Mouse (Mus musculus): Measurements from ENCODE around the gene Gipc2.

- no peak for TF ChIP-seq CTCF (IDR thresholded peaks at IDR 0.05; ENCODE audit: low read depth, low read length)
- no peak for TF ChIP-seq POLR2AphosphoS5 (IDR thresholded peaks at IDR 0.05; ENCODE audit: insufficient replicate concordance, low read depth, low read length)
- TF ChIP-seq GATA1 (IDR thresholded peaks at IDR 0.05; ENCODE audit: borderline replicate concordance, low read length), result no peak
- no peak for TF ChIP-seq GATA2 (IDR thresholded peaks at IDR 0.05; ENCODE audit: borderline replicate concordance, low read depth, low read length)
- TF ChIP-seq TAL1 (conservative IDR thresholded peaks at IDR 0.05; ENCODE audit: low read depth, low read length), result no peak
These were observed 5.2 kb upstream of the Gipc2 start for GRCm38 (mm10) chr3:152171236-152171635.

All from G1E (cell line).